Mouse (Mus musculus): ENCODE measurements at regions not wholly inside any gene's neighbourhood (a gene's known extent, or its start where the extent isn't known, plus 50 kb on each side); places are given as distances from the start of the nearest gene placed in this dataset.

GRCm38 (mm10) chr10:31076948-31077347, 234.3 kb upstream of the Hey2 start:
- no peak for ATAC-seq (ENCODE audit: low TSS enrichment)

- ATAC-seq (ENCODE audit: low TSS enrichment): no peak
Measured at GRCm38 (mm10) chr10:31076415-31076814, 233.8 kb upstream of the Hey2 start.

- ATAC-seq (ENCODE audit: low TSS enrichment): no peak
Measured at GRCm38 (mm10) chr10:31074004-31074645, 231.5 kb upstream of the Hey2 start.

GRCm38 (mm10) chr10:31068668-31069223, 226.1 kb upstream of the Hey2 start:
- no peak for ATAC-seq (ENCODE audit: low TSS enrichment)

GRCm38 (mm10) chr10:31062732-31063131, 220.1 kb upstream of the Hey2 start:
- no peak for ATAC-seq (ENCODE audit: low TSS enrichment)

- ATAC-seq (ENCODE audit: low TSS enrichment): no peak
Measured at GRCm38 (mm10) chr10:31053260-31053659, 210.7 kb upstream of the Hey2 start.

- ATAC-seq (ENCODE audit: low TSS enrichment): no peak
Measured at GRCm38 (mm10) chr10:31051222-31051621, 208.6 kb upstream of the Hey2 start.

GRCm38 (mm10) chr10:31049352-31049751, 206.8 kb upstream of the Hey2 start:
- no peak for ATAC-seq (ENCODE audit: low TSS enrichment)

GRCm38 (mm10) chr10:31035611-31036010, 193.0 kb upstream of the Hey2 start:
- ATAC-seq (ENCODE audit: low TSS enrichment): no peak

- no peak for ATAC-seq (ENCODE audit: low TSS enrichment)
Measured at GRCm38 (mm10) chr10:31034782-31035181, 192.2 kb upstream of the Hey2 start.

- ATAC-seq (ENCODE audit: low TSS enrichment): no peak
Measured at GRCm38 (mm10) chr10:31030676-31031075, 188.1 kb upstream of the Hey2 start.

- ATAC-seq (ENCODE audit: low TSS enrichment): no peak
Measured at GRCm38 (mm10) chr10:31026440-31026839, 183.8 kb upstream of the Hey2 start.

GRCm38 (mm10) chr10:31012669-31013358, 170.2 kb upstream of the Hey2 start:
- ATAC-seq (ENCODE audit: low TSS enrichment): no peak

GRCm38 (mm10) chr10:31009955-31010254, 167.3 kb upstream of the Hey2 start:
- ATAC-seq (ENCODE audit: low TSS enrichment): no peak

- no peak for ATAC-seq (ENCODE audit: low TSS enrichment)
Measured at GRCm38 (mm10) chr10:31009128-31009954, 166.7 kb upstream of the Hey2 start.

GRCm38 (mm10) chr10:30998163-30998944, 155.8 kb upstream of the Hey2 start:
- ATAC-seq (ENCODE audit: low TSS enrichment): no peak

- ATAC-seq (ENCODE audit: low TSS enrichment): no peak
Measured at GRCm38 (mm10) chr10:30992167-30992566, 149.6 kb upstream of the Hey2 start.

- 0 out of 2 replicates have a peak, but pooled peaks have one; percentile 16 for ATAC-seq (ENCODE audit: low TSS enrichment)
Measured at GRCm38 (mm10) chr10:30980279-30980968, 137.8 kb upstream of the Hey2 start.

GRCm38 (mm10) chr10:30979766-30980165, 137.2 kb upstream of the Hey2 start:
- ATAC-seq (ENCODE audit: low TSS enrichment): no peak

- ATAC-seq (ENCODE audit: low TSS enrichment): no peak
Measured at GRCm38 (mm10) chr10:30966176-30966575, 123.6 kb upstream of the Hey2 start.

GRCm38 (mm10) chr10:30953825-30954224, 111.2 kb upstream of the Hey2 start:
- no peak for ATAC-seq (ENCODE audit: low TSS enrichment)
